Mouse (Mus musculus) forebrain, embryonic 15.5 days (tissue): ENCODE measurements at regions not wholly inside any gene's neighbourhood (a gene's known extent, or its start where the extent isn't known, plus 50 kb on each side); places are given as distances from the start of the nearest gene placed in this dataset.

Experiments used
- ATAC-seq: fragments of 200-750 bp; cut with Nextera tagmentation; replicated peaks from 2 replicates; pipeline ENCODE4 v1.8.0; 2017; ENCODE audit warnings: mild to moderate bottlenecking, moderate TSS enrichment, moderate library complexity
- H3K27ac ChIP-seq: fragments of 300-500 bp; sonication (generic); replicated peaks from 2 replicates; pipeline ENCODE4 v1.5.1; 2015; ENCODE audit warnings: mild to moderate bottlenecking, inconsistent platforms
- H3K27me3 ChIP-seq: fragments of 300-500 bp; sonication (generic); 2 replicates; pipeline ENCODE4 v1.6.1; 2015; ENCODE audit warnings: inconsistent platforms
- H3K36me3 ChIP-seq: fragments of 300-500 bp; sonication (generic); 2 replicates; pipeline ENCODE4 v1.6.1; 2015; ENCODE audit warnings: mild to moderate bottlenecking, inconsistent platforms
- H3K4me1 ChIP-seq: fragments of 300-500 bp; sonication (generic); 2 replicates; pipeline ENCODE4 v1.6.1; 2015; ENCODE audit warnings: inconsistent platforms
- H3K4me2 ChIP-seq: fragments of 300-500 bp; sonication (generic); replicated peaks from 2 replicates; pipeline ENCODE4 v1.6.1; 2015; ENCODE audit warnings: mild to moderate bottlenecking, inconsistent platforms
- H3K4me3 ChIP-seq: fragments of 300-500 bp; sonication (generic); 2 replicates; pipeline ENCODE4 v1.5.1; 2015; ENCODE audit warnings: mild to moderate bottlenecking, inconsistent platforms
- H3K9ac ChIP-seq: fragments of 300-500 bp; sonication (generic); replicated peaks from 2 replicates; pipeline ENCODE4 v1.6.1; 2015; ENCODE audit warnings: mild to moderate bottlenecking, inconsistent platforms
- H3K9me3 ChIP-seq: fragments of 300-500 bp; sonication (generic); 2 replicates; pipeline ENCODE4 v1.6.1; 2016; ENCODE audit warnings: inconsistent platforms
- WGBS: fragments of 180-500 bp; shearing (Covaris S2); methylation state at CpG from one replicate; pipeline ENCODE4 v1.1.7; 2015; ENCODE audit warnings: mixed read lengths; 5-methylcytosine and 5-hydroxymethylcytosine counted together

- Histone ChIP-seq H3K9me3 (no peaks in the 10 kb centered on the region), H3K4me2 (no peak overlapping the region), H3K27ac (no peak overlapping the region), H3K4me1 (no peaks in the 10 kb centered on the region), H3K4me3 (no peak overlapping the region), H3K9ac (no peak overlapping the region), H3K27me3 (no peaks in the 10 kb centered on the region), H3K36me3 (no peaks in the 10 kb centered on the region)
- ATAC-seq: no peak
- WGBS: 93% methylated on average over 9 of the region's 9 CpGs
Measured at GRCm38 (mm10) chr7:70524744-70525143, 158.2 kb upstream of the Nr2f2 start.

- ATAC-seq: no peak
- no peak overlapping the region for H3K4me2 ChIP-seq
- H3K9me3 ChIP-seq: no peaks in the 10 kb centered on the region
Measured at GRCm38 (mm10) chr7:70524251-70524650, 157.7 kb upstream of the Nr2f2 start.

GRCm38 (mm10) chr7:70516741-70517140, 150.2 kb upstream of the Nr2f2 start:
- no peak for ATAC-seq
- Histone ChIP-seq H3K36me3 (no peaks in the 10 kb centered on the region), H3K9me3 (no peaks in the 10 kb centered on the region), H3K27ac (no peak overlapping the region), H3K4me2 (no peak overlapping the region), H3K4me3 (no peak overlapping the region), H3K4me1 (no peaks in the 10 kb centered on the region), H3K27me3 (no peaks in the 10 kb centered on the region), H3K9ac (no peak overlapping the region)
- WGBS: 66% methylated on average over 3 of the region's 3 CpGs

More at GRCm38 (mm10) chr7:70524251-70524650, 157.7 kb upstream of the Nr2f2 start:
- H3K4me3 ChIP-seq: no peak overlapping the region
- no peaks in the 10 kb centered on the region for H3K4me1 ChIP-seq
- H3K9ac ChIP-seq: no peak overlapping the region
- H3K36me3 ChIP-seq: no peaks in the 10 kb centered on the region
- no peaks in the 10 kb centered on the region for H3K27me3 ChIP-seq
- no peak overlapping the region for H3K27ac ChIP-seq
- WGBS: 95% methylated on average over 4 of the region's 4 CpGs

GRCm38 (mm10) chr7:70515341-70515851, 148.9 kb upstream of the Nr2f2 start:
- Histone ChIP-seq H3K4me1 (no peaks in the 10 kb centered on the region), H3K9me3 (no peaks in the 10 kb centered on the region), H3K4me3 (no peak overlapping the region), H3K27ac (no peak overlapping the region), H3K36me3 (no peaks in the 10 kb centered on the region), H3K9ac (no peak overlapping the region), H3K27me3 (no peaks in the 10 kb centered on the region), H3K4me2 (no peak overlapping the region)
- no peak for ATAC-seq
- 21% methylated on average over 8 of the region's 8 CpGs for WGBS

- Histone ChIP-seq H3K4me1 (no peaks in the 10 kb centered on the region), H3K27me3 (no peaks in the 10 kb centered on the region), H3K36me3 (no peaks in the 10 kb centered on the region), H3K4me3 (no peak overlapping the region), H3K9ac (no peak overlapping the region), H3K27ac (no peak overlapping the region), H3K4me2 (no peak overlapping the region), H3K9me3 (no peaks in the 10 kb centered on the region)
- 13% methylated on average over 6 of the region's 6 CpGs for WGBS
- ATAC-seq: no peak
Measured at GRCm38 (mm10) chr7:70514666-70515065, 148.1 kb upstream of the Nr2f2 start.

GRCm38 (mm10) chr7:70512354-70512753, 145.8 kb upstream of the Nr2f2 start:
- ATAC-seq: no peak
- Histone ChIP-seq H3K9ac (no peak overlapping the region), H3K27me3 (no peaks in the 10 kb centered on the region), H3K4me3 (no peak overlapping the region), H3K27ac (no peak overlapping the region), H3K4me1 (no peaks in the 10 kb centered on the region), H3K36me3 (no peaks in the 10 kb centered on the region), H3K4me2 (no peak overlapping the region), H3K9me3 (no peaks in the 10 kb centered on the region)
- WGBS: 89% methylated on average over 6 of the region's 6 CpGs

- no peaks in the 10 kb centered on the region for H3K36me3 ChIP-seq
- H3K4me2 ChIP-seq: no peak overlapping the region
- H3K9ac ChIP-seq: no peak overlapping the region
- ATAC-seq: no peak
- no peaks in the 10 kb centered on the region for H3K4me1 ChIP-seq
- no peaks in the 10 kb centered on the region for H3K9me3 ChIP-seq
- no peak overlapping the region for H3K4me3 ChIP-seq
- H3K27me3 ChIP-seq: no peaks in the 10 kb centered on the region
- H3K27ac ChIP-seq: no peak overlapping the region
- WGBS: 32% methylated on average over 7 of the region's 7 CpGs
Measured at GRCm38 (mm10) chr7:70505671-70506181, 139.2 kb upstream of the Nr2f2 start.

- no peak for ATAC-seq
- WGBS: 89% methylated on average over 4 of the region's 4 CpGs
- no peak overlapping the region for H3K4me3 ChIP-seq
Measured at GRCm38 (mm10) chr7:70501821-70502220, 135.3 kb upstream of the Nr2f2 start.

GRCm38 (mm10) chr7:70496541-70497154, 130.1 kb upstream of the Nr2f2 start:
- WGBS: 44% methylated on average over 8 of the region's 8 CpGs

More at GRCm38 (mm10) chr7:70501821-70502220, 135.3 kb upstream of the Nr2f2 start:
- Histone ChIP-seq H3K27me3 (no peaks in the 10 kb centered on the region), H3K4me2 (no peak overlapping the region), H3K9me3 (no peaks in the 10 kb centered on the region), H3K27ac (no peak overlapping the region), H3K9ac (no peak overlapping the region), H3K4me1 (no peaks in the 10 kb centered on the region), H3K36me3 (no peaks in the 10 kb centered on the region)

GRCm38 (mm10) chr7:70484201-70484600, 117.7 kb upstream of the Nr2f2 start:
- WGBS: 95% methylated on average over 2 of the region's 2 CpGs
- Histone ChIP-seq H3K36me3 (no peaks in the 10 kb centered on the region), H3K27me3 (no peaks in the 10 kb centered on the region), H3K4me2 (no peak overlapping the region), H3K27ac (no peak overlapping the region), H3K4me1 (no peaks in the 10 kb centered on the region), H3K9ac (no peak overlapping the region), H3K9me3 (no peaks in the 10 kb centered on the region), H3K4me3 (no peak overlapping the region)
- no peak for ATAC-seq

More at GRCm38 (mm10) chr7:70496541-70497154, 130.1 kb upstream of the Nr2f2 start:
- Histone ChIP-seq H3K4me1 (no peaks in the 10 kb centered on the region), H3K4me3 (no peak overlapping the region), H3K36me3 (no peaks in the 10 kb centered on the region), H3K9ac (no peak overlapping the region), H3K27me3 (no peaks in the 10 kb centered on the region), H3K4me2 (no peak overlapping the region), H3K27ac (no peak overlapping the region), H3K9me3 (no peaks in the 10 kb centered on the region)
- ATAC-seq: no peak

- WGBS: 89% methylated on average over 3 of the region's 3 CpGs
- Histone ChIP-seq H3K27ac (no peak overlapping the region), H3K36me3 (no peaks in the 10 kb centered on the region), H3K4me1 (no peaks in the 10 kb centered on the region), H3K9me3 (no peaks in the 10 kb centered on the region), H3K4me2 (no peak overlapping the region), H3K4me3 (no peak overlapping the region), H3K9ac (no peak overlapping the region), H3K27me3 (no peaks in the 10 kb centered on the region)
- ATAC-seq: no peak
Measured at GRCm38 (mm10) chr7:70483536-70483935, 117.0 kb upstream of the Nr2f2 start.

- H3K4me1 ChIP-seq: no peaks in the 10 kb centered on the region
- WGBS: 90% methylated on average over 10 of the region's 10 CpGs
- no peak overlapping the region for H3K27ac ChIP-seq
- no peaks in the 10 kb centered on the region for H3K9me3 ChIP-seq
- ATAC-seq: no peak
- H3K36me3 ChIP-seq: no peaks in the 10 kb centered on the region
- no peak overlapping the region for H3K9ac ChIP-seq
- H3K4me3 ChIP-seq: no peak overlapping the region
- H3K4me2 ChIP-seq: no peak overlapping the region
- H3K27me3 ChIP-seq: no peaks in the 10 kb centered on the region
Measured at GRCm38 (mm10) chr7:70481880-70482279, 115.3 kb upstream of the Nr2f2 start.

GRCm38 (mm10) chr7:70472786-70473185, 106.3 kb upstream of the Nr2f2 start:
- no peak overlapping the region for H3K4me3 ChIP-seq
- no peaks in the 10 kb centered on the region for H3K9me3 ChIP-seq
- no peaks in the 10 kb centered on the region for H3K4me1 ChIP-seq
- ATAC-seq: no peak
- no peaks in the 10 kb centered on the region for H3K27me3 ChIP-seq
- no peaks in the 10 kb centered on the region for H3K36me3 ChIP-seq
- no peak overlapping the region for H3K27ac ChIP-seq
- H3K9ac ChIP-seq: no peak overlapping the region
- WGBS: 85% methylated on average over 4 of the region's 4 CpGs
- no peak overlapping the region for H3K4me2 ChIP-seq
